Mouse (Mus musculus) liver, embryonic 11.5 days (tissue): ENCODE measurements around the gene Knl1. TPM values are rescaled to one million over a fixed set of nuclear protein-coding genes. Genes with fewer than 3 reads are reported as not detected.

Source experiments
- ATAC-seq: fragments of 200-750 bp; cut with Nextera tagmentation; replicated peaks from 2 replicates; pipeline ENCODE4 v1.8.0; 2017; ENCODE audit warnings: moderate number of reproducible peaks, mild to moderate bottlenecking, moderate TSS enrichment, moderate library complexity; ENCODE audit not compliant: low FRiP score
- DNase-seq: peaks from one replicate; pipeline ENCODE4 v3.0.0-alpha.2; 2017; ENCODE audit warnings: low spot score
- H3K27ac ChIP-seq: fragments of 300-500 bp; sonication (generic); 2 replicates; pipeline ENCODE4 v1.5.1; 2014; ENCODE audit warnings: mild to moderate bottlenecking, low read depth, low read length, control low read depth
- H3K27me3 ChIP-seq: fragments of 300-500 bp; sonication (generic); replicated peaks from 2 replicates; pipeline ENCODE4 v1.6.1; 2014; ENCODE audit warnings: low read length, mixed read lengths; ENCODE audit not compliant: control insufficient read depth, insufficient read depth
- H3K36me3 ChIP-seq: fragments of 300-500 bp; sonication (generic); 2 replicates; pipeline ENCODE4 v1.6.1; 2014; ENCODE audit warnings: mild to moderate bottlenecking, low read length, moderate library complexity, mixed read lengths; ENCODE audit not compliant: control insufficient read depth, insufficient read depth
- H3K4me1 ChIP-seq: fragments of 300-500 bp; sonication (generic); replicated peaks from 2 replicates; pipeline ENCODE4 v1.6.1; 2014; ENCODE audit warnings: low read length, mixed read lengths; ENCODE audit not compliant: control insufficient read depth, insufficient read depth
- H3K4me2 ChIP-seq: fragments of 300-500 bp; sonication (generic); 2 replicates; pipeline ENCODE4 v1.6.1; 2014; ENCODE audit warnings: mild to moderate bottlenecking, control low read depth, moderate library complexity
- H3K4me3 ChIP-seq: fragments of 300-500 bp; sonication (generic); 2 replicates; pipeline ENCODE4 v1.5.1; 2014; ENCODE audit warnings: low read depth, low read length, control low read depth
- H3K9ac ChIP-seq: fragments of 300-500 bp; sonication (generic); 2 replicates; pipeline ENCODE4 v1.6.1; 2014; ENCODE audit warnings: low read depth, low read length, control low read depth
- H3K9me3 ChIP-seq: fragments of 300-500 bp; sonication (generic); 2 replicates; pipeline ENCODE4 v1.6.1; 2016; ENCODE audit warnings: low read length, inconsistent platforms, mixed read lengths; ENCODE audit not compliant: control insufficient read depth
- WGBS: fragments of 180-500 bp; shearing (Covaris S2); extraction: QIAGEN DNeasy Blood & Tissue Kit; methylation state at CpG from one replicate; pipeline ENCODE4 v1.1.7; 2014; 5-methylcytosine and 5-hydroxymethylcytosine counted together
- polyA plus RNA-seq: library from polyadenylated mRNA; unstranded; fragments of >200 nt; fragmentation: Nextera tagmentation; extraction: Ambion mirVana; gene quantifications from 2 replicates; pipeline ENCODE4 v1.2.1, GENCODE M21; 2014

The Knl1 gene
- polyA plus RNA-seq, 1 experiment from 2014 or later: 60.7 TPM

GRCm38 (mm10) chr2:119113121-119113925 is 66.4 kb downstream of the Knl1 start:
- Histone ChIP-seq H3K4me1 (peaks cover 12% of the 10 kb centered on the region; the same call in 1 of the 2 replicates), H3K36me3 (peaks cover 11% of the 10 kb centered on the region), H3K4me2 (peak overlapping the region; percentile 89), H3K9me3 (no peaks in the 10 kb centered on the region), H3K9ac (peak overlapping the region; percentile 88), H3K4me3 (peak overlapping the region; percentile 93), H3K27ac (peak overlapping the region; percentile 80), H3K27me3 (no peaks in the 10 kb centered on the region)
- no peak for DNase-seq
- ATAC-seq: no peak; the same call in none of the 2 replicates
- WGBS: 10% methylated on average over 20 of the region's 20 CpGs

- no peaks in the 10 kb centered on the region for H3K27me3 ChIP-seq
- H3K4me2 ChIP-seq: peak overlapping the region; percentile 3
- WGBS: 39% methylated on average over 5 of the region's 5 CpGs
- peaks cover 40% of the 10 kb centered on the region for H3K36me3 ChIP-seq
- H3K4me3 ChIP-seq: no peak overlapping the region
- peak; percentile 97 for ATAC-seq
- peak overlapping the region; percentile 84 for H3K27ac ChIP-seq
- no peaks in the 10 kb centered on the region for H3K9me3 ChIP-seq
- H3K9ac ChIP-seq: no peak overlapping the region
- DNase-seq: no peak
- peaks cover 19% of the 10 kb centered on the region for H3K4me1 ChIP-seq
Observed at GRCm38 (mm10) chr2:119136346-119136898, 89.5 kb downstream of the Knl1 start.

GRCm38 (mm10) chr2:119145199-119145598 is 98.3 kb downstream of the Knl1 start:
- ATAC-seq (no peak), DNase-seq (no peak)
- Histone ChIP-seq H3K27me3 (no peaks in the 10 kb centered on the region), H3K27ac (no peak overlapping the region), H3K4me3 (no peak overlapping the region), H3K36me3 (peaks cover 66% of the 10 kb centered on the region), H3K4me2 (no peak overlapping the region), H3K9ac (no peak overlapping the region), H3K9me3 (0 out of 2 replicates have a peak, but pooled peaks cover 3% of the 10 kb centered on the region), H3K4me1 (no peaks in the 10 kb centered on the region)
- 86% methylated on average over 2 of the region's 2 CpGs for WGBS

- Histone ChIP-seq H3K9ac (no peak overlapping the region), H3K27ac (no peak overlapping the region), H3K4me3 (no peak overlapping the region), H3K9me3 (0 out of 2 replicates have a peak, but pooled peaks cover 3% of the 10 kb centered on the region), H3K4me2 (no peak overlapping the region), H3K27me3 (no peaks in the 10 kb centered on the region), H3K36me3 (peaks cover 74% of the 10 kb centered on the region), H3K4me1 (no peaks in the 10 kb centered on the region)
- DNase-seq (no peak), ATAC-seq (no peak)
- 88% methylated on average over 6 of the region's 6 CpGs for WGBS
Observed at GRCm38 (mm10) chr2:119146435-119146834, 99.5 kb downstream of the Knl1 start.

- H3K9ac ChIP-seq: no peak overlapping the region
- H3K4me2 ChIP-seq: no peak overlapping the region
- 0 out of 2 replicates have a peak, but pooled peaks cover 2% of the 10 kb centered on the region for H3K4me1 ChIP-seq
- H3K27ac ChIP-seq: no peak overlapping the region
- no peaks in the 10 kb centered on the region for H3K27me3 ChIP-seq
- peaks cover 70% of the 10 kb centered on the region for H3K36me3 ChIP-seq
- H3K4me3 ChIP-seq: no peak overlapping the region
- 91% methylated on average over 22 of the region's 22 CpGs for WGBS
- 0 out of 2 replicates have a peak, but pooled peaks cover 3% of the 10 kb centered on the region for H3K9me3 ChIP-seq
- ATAC-seq (no peak), DNase-seq (no peak)
Observed at GRCm38 (mm10) chr2:119147160-119147678, 100.3 kb downstream of the Knl1 start.

- ATAC-seq: no peak
- Histone ChIP-seq H3K9ac (no peak overlapping the region), H3K4me3 (no peak overlapping the region), H3K27ac (no peak overlapping the region), H3K36me3 (peaks cover 65% of the 10 kb centered on the region), H3K9me3 (0 out of 2 replicates have a peak, but pooled peaks cover 3% of the 10 kb centered on the region), H3K27me3 (no peaks in the 10 kb centered on the region), H3K4me2 (no peak overlapping the region), H3K4me1 (0 out of 2 replicates have a peak, but pooled peaks cover 2% of the 10 kb centered on the region)
- no peak for DNase-seq
- 93% methylated on average over 8 of the region's 8 CpGs for WGBS
Observed at GRCm38 (mm10) chr2:119147775-119148174, 100.9 kb downstream of the Knl1 start.

- 62% methylated on average over 6 of the region's 6 CpGs for WGBS
- ATAC-seq: no peak
- H3K4me2 ChIP-seq: no peak overlapping the region
- H3K27me3 ChIP-seq: no peaks in the 10 kb centered on the region
- H3K9me3 ChIP-seq: no peaks in the 10 kb centered on the region
- H3K4me1 ChIP-seq: peaks cover 20% of the 10 kb centered on the region
- H3K4me3 ChIP-seq: no peak overlapping the region
- DNase-seq: no peak
- peaks cover 48% of the 10 kb centered on the region for H3K36me3 ChIP-seq
- H3K9ac ChIP-seq: no peak overlapping the region
- H3K27ac ChIP-seq: no peak overlapping the region
Observed at GRCm38 (mm10) chr2:119152255-119152654, 105.3 kb downstream of the Knl1 start.

- Histone ChIP-seq H3K4me3 (peak overlapping the region; percentile 94), H3K4me1 (peaks cover 23% of the 10 kb centered on the region), H3K27me3 (no peaks in the 10 kb centered on the region), H3K9me3 (no peaks in the 10 kb centered on the region), H3K9ac (peak overlapping the region; percentile 13), H3K36me3 (peaks cover 29% of the 10 kb centered on the region), H3K4me2 (peak overlapping the region; percentile 73), H3K27ac (peak overlapping the region; percentile 94)
- ATAC-seq (peak; percentile 48), DNase-seq (no peak)
- 71% methylated on average over 2 of the region's 2 CpGs for WGBS
Observed at GRCm38 (mm10) chr2:119154683-119155082, 107.8 kb downstream of the Knl1 start.
